Mouse (Mus musculus) hindbrain, postnatal 0 days (tissue): ENCODE results near the gene Ap1b1. TPM values are rescaled to one million over a fixed set of nuclear protein-coding genes. Genes with fewer than 3 reads are reported as not detected.

Experiments used
- ATAC-seq: fragments of 200-750 bp; cut with Nextera tagmentation; 2 replicates; pipeline ENCODE4 v1.8.0; 2017; ENCODE audit warnings: mild to moderate bottlenecking, moderate TSS enrichment, moderate library complexity
- DNase-seq: peaks from one replicate; pipeline ENCODE4 v3.0.0-alpha.2; 2015; ENCODE audit warnings: low spot score
- H3K27ac ChIP-seq: fragments of 300-500 bp; sonication (generic); 2 replicates; pipeline ENCODE4 v1.5.1; 2014; ENCODE audit warnings: mild to moderate bottlenecking
- H3K27me3 ChIP-seq: fragments of 300-500 bp; sonication (generic); 2 replicates; pipeline ENCODE4 v1.6.1; 2014; ENCODE audit warnings: low read length, mixed read lengths; ENCODE audit not compliant: insufficient read depth
- H3K36me3 ChIP-seq: fragments of 300-500 bp; sonication (generic); 2 replicates; pipeline ENCODE4 v1.6.1; 2014; ENCODE audit warnings: low read length, mixed read lengths; ENCODE audit not compliant: insufficient read depth
- H3K4me1 ChIP-seq: fragments of 300-500 bp; sonication (generic); 2 replicates; pipeline ENCODE4 v1.6.1; 2014; ENCODE audit warnings: antibody characterized with exemption, low read length, mixed read lengths; ENCODE audit not compliant: insufficient read depth
- H3K4me2 ChIP-seq: fragments of 300-500 bp; sonication (generic); 2 replicates; pipeline ENCODE4 v1.6.1; 2014; ENCODE audit warnings: low read depth, mild to moderate bottlenecking, low read length, moderate library complexity, mixed read lengths
- H3K4me3 ChIP-seq: fragments of 300-500 bp; sonication (generic); 2 replicates; pipeline ENCODE4 v1.5.1; 2014; ENCODE audit warnings: low read length
- H3K9ac ChIP-seq: fragments of 300-500 bp; sonication (generic); replicated peaks from 2 replicates; pipeline ENCODE4 v1.6.1; 2014; ENCODE audit warnings: mild to moderate bottlenecking, low read length, moderate library complexity, mixed read lengths
- H3K9me3 ChIP-seq: fragments of 300-500 bp; sonication (generic); 2 replicates; pipeline ENCODE4 v1.6.1; 2016; ENCODE audit warnings: low read length, mixed read lengths
- CTCF ChIP-seq: IDR thresholded peaks from 2 replicates; pipeline ENCODE4 v1.5.1; 2016; ENCODE audit warnings: antibody characterized with exemption, control low read depth, low read depth
- WGBS: fragments of 180-500 bp; shearing (Covaris S2); extraction: QIAGEN DNeasy Blood & Tissue Kit; methylation state at CpG from one replicate; pipeline ENCODE4 v1.1.7; 2014; 5-methylcytosine and 5-hydroxymethylcytosine counted together
- polyA plus RNA-seq: library from polyadenylated mRNA; unstranded; fragments of >200 nt; fragmentation: Nextera tagmentation; extraction: Ambion mirVana; gene quantifications from 2 replicates; pipeline ENCODE4 v1.2.1, GENCODE M21; 2015
- total RNA-seq: library from RNA; depleted of rRNA; stranded (reverse); fragments of >200 nt; gene quantifications from 2 replicates; pipeline ENCODE4 v1.2.3, GENCODE M21; 2014

Gene Ap1b1
- total and polyA plus RNA-seq, 2 experiments from 2014 or later = 89.1 to 141 TPM

- Histone ChIP-seq H3K9me3 (no peaks in the 10 kb centered on the region), H3K4me2 (no peak overlapping the region), H3K27ac (no peak overlapping the region), H3K4me3 (no peak overlapping the region), H3K4me1 (no peaks in the 10 kb centered on the region), H3K27me3 (peaks cover 11% of the 10 kb centered on the region), H3K9ac (no peak overlapping the region), H3K36me3 (no peaks in the 10 kb centered on the region)
- no peak for DNase-seq
- no peak for ATAC-seq
- WGBS = 94% methylated on average over 14 of the region's 14 CpGs
- TF ChIP-seq CTCF = no peak
Measured at GRCm38 (mm10) chr11:5054151-5054550, 67.5 kb downstream of the Ap1b1 start.

- H3K4me3 ChIP-seq = no peak overlapping the region
- no peak for ATAC-seq
- no peaks in the 10 kb centered on the region for H3K4me1 ChIP-seq
Measured at GRCm38 (mm10) chr11:5054874-5055273, 68.2 kb downstream of the Ap1b1 start.

GRCm38 (mm10) chr11:5055945-5056938, 69.6 kb downstream of the Ap1b1 start:
- no peak overlapping the region for H3K4me2 ChIP-seq
- DNase-seq (peak; percentile 45), ATAC-seq (no peak)
- peaks cover 3% of the 10 kb centered on the region; the same call in 1 of the 2 replicates for H3K4me1 ChIP-seq
- no peak overlapping the region for H3K9ac ChIP-seq
- H3K9me3 ChIP-seq = no peaks in the 10 kb centered on the region
- no peak; the same call in 1 of the 2 replicates for TF ChIP-seq CTCF
- 0 out of 2 replicates have a peak, but pooled peaks cover 2% of the 10 kb centered on the region for H3K36me3 ChIP-seq
- 33% methylated on average over 23 of the region's 23 CpGs for whole genome bisulfite sequencing
- no peak overlapping the region for H3K27ac ChIP-seq
- H3K4me3 ChIP-seq = no peak overlapping the region
- H3K27me3 ChIP-seq = peaks cover 18% of the 10 kb centered on the region

More at GRCm38 (mm10) chr11:5054874-5055273, 68.2 kb downstream of the Ap1b1 start:
- H3K9me3 ChIP-seq = no peaks in the 10 kb centered on the region
- WGBS = 68% methylated on average over 6 of the region's 6 CpGs
- peaks cover 18% of the 10 kb centered on the region for H3K27me3 ChIP-seq
- no peak overlapping the region for H3K27ac ChIP-seq
- no peak for DNase-seq
- TF ChIP-seq CTCF = no peak
- no peaks in the 10 kb centered on the region for H3K36me3 ChIP-seq
- no peak overlapping the region for H3K9ac ChIP-seq
- H3K4me2 ChIP-seq = no peak overlapping the region

- Histone ChIP-seq H3K9me3 (no peaks in the 10 kb centered on the region), H3K4me2 (peak overlapping the region; percentile 88; the same call in 1 of the 2 replicates), H3K4me3 (no peak overlapping the region), H3K9ac (no peak overlapping the region), H3K4me1 (peaks cover 11% of the 10 kb centered on the region), H3K27me3 (peaks cover 18% of the 10 kb centered on the region), H3K27ac (no peak overlapping the region), H3K36me3 (0 out of 2 replicates have a peak, but pooled peaks cover 4% of the 10 kb centered on the region)
- no peak for TF ChIP-seq CTCF
- DNase-seq (no peak), ATAC-seq (no peak)
- 46% methylated on average over 8 of the region's 8 CpGs for WGBS
Measured at GRCm38 (mm10) chr11:5057064-5057463, 70.4 kb downstream of the Ap1b1 start.

GRCm38 (mm10) chr11:5057541-5057855, 70.9 kb downstream of the Ap1b1 start:
- Histone ChIP-seq H3K36me3 (0 out of 2 replicates have a peak, but pooled peaks cover 4% of the 10 kb centered on the region), H3K9me3 (no peaks in the 10 kb centered on the region), H3K4me3 (peak overlapping the region; percentile 46), H3K27ac (no peak overlapping the region), H3K27me3 (peaks cover 18% of the 10 kb centered on the region), H3K9ac (peak overlapping the region; percentile 43), H3K4me1 (peaks cover 15% of the 10 kb centered on the region), H3K4me2 (peak overlapping the region; percentile 88)
- 14% methylated on average over 7 of the region's 8 CpGs for WGBS
- no peak for TF ChIP-seq CTCF
- no peak for ATAC-seq
- DNase-seq = no peak

GRCm38 (mm10) chr11:5057856-5058641, 71.4 kb downstream of the Ap1b1 start, which contains the start of gene Rasl10a:
Rasl10a (plus strand) TSS chr11:5058128.
- WGBS = 1% methylated on average over 63 of the region's 77 CpGs
- TF ChIP-seq CTCF = no peak
- H3K9me3 ChIP-seq = no peaks in the 10 kb centered on the region
- peaks cover 18% of the 10 kb centered on the region for H3K27me3 ChIP-seq
- DNase-seq = peak; percentile 15
- ATAC-seq = no peak
- peak within 1 kb of the TSS; percentile 43 for H3K9ac ChIP-seq
- H3K4me1 ChIP-seq = peaks cover 15% of the 10 kb centered on the region
- H3K4me2 ChIP-seq = peak within 1 kb of the TSS; percentile 88
- peak within 1 kb of the TSS; percentile 46 for H3K4me3 ChIP-seq
- H3K27ac ChIP-seq = no peak within 1 kb of the TSS
- H3K36me3 ChIP-seq = 0 out of 2 replicates have a peak, but pooled peaks cover 4% of the 10 kb centered on the region
